Mouse (Mus musculus): ENCODE measurements around the gene Babam2. TPM values are rescaled to one million over a fixed set of nuclear protein-coding genes. Genes with fewer than 3 reads are reported as not detected.
A peak's percentile ranks its signal among the peaks of the same experiment; 100 is the strongest.

The Babam2 gene
- total RNA-seq, 2 experiments from 2014 or later = 45.5 to 48.1 TPM

DNA sequence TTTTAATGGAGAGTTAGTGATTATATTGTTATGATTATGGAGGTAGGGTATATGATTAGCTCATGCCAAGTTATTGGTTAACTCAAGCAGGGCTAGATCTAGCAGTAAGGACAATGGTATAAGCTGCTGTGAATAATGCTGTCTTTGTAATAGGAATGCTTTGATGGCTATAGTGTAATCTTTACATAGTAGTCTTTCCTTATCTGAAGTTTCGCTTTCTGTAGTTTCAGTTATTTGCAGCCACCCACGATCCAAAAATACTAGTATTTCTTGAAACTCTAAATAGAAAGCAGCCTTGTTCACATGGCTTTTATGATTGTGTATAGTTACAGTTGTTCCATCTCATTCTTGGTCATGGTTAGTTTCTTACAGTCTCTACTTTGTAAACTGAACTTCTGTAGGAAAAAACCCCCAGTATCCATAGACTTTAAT is 15.8 kb downstream of the Babam2 start:
- no peak for DNase-seq (ENCODE audit: extremely low spot score in 1 of 2, low spot score in 1 of 2)

DNA sequence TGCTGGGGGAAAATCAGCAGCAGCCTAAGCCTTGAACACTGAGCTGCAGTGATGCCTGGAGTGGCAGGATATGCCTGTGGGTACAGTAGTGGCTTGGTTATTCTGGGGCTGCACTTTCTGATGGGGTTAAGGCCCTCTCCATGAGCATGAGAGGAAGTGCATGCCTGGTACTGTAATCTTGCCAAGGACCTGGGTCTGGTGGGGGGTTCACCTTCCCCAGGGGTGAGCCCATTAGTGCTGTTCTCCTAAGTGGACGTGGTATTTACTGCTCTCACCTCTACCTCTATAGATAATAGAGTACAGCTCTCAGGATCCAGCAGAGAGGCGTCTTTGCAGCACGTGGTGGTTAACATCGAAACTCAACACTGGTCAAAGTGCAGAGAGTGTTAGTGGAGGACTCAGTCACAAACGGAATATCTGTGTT is 16.4 kb downstream of the Babam2 start:
- DNase-seq (ENCODE audit: extremely low spot score in 1 of 2, low spot score in 1 of 2) = no peak

DNA sequence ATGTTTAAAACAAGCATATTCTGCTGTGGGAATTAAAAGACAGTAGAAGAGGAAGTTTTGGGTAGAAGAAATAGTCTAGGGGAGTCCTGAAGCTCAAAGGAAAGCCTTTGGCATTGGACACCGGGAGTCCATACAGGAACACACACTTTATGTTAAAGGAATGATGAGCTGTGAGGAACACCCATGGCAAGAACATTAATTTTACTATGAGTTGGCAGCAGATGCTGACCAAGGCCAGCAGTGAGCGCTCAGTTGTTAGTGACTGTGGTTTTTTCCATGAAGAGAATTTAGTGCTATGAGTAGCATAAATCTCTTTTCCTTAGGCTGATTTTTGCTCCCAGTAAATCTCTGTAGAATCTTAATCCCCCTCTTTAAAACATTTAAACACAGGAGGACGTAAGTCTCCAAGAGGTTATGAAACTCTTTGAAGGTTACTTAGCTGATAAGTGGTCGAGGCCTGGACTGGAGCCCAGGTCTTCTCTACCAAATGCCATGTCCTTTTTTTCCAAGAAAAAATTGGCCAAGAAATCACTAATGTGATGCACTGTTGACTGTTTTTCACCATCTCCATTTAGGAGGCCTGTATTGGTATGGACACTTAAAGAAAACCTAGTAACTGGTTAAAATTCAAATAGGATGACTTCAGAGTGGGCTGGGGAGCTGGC is 18.1 kb downstream of the Babam2 start:
- no peak for DNase-seq (ENCODE audit: extremely low spot score in 1 of 2, low spot score in 1 of 2)

DNA sequence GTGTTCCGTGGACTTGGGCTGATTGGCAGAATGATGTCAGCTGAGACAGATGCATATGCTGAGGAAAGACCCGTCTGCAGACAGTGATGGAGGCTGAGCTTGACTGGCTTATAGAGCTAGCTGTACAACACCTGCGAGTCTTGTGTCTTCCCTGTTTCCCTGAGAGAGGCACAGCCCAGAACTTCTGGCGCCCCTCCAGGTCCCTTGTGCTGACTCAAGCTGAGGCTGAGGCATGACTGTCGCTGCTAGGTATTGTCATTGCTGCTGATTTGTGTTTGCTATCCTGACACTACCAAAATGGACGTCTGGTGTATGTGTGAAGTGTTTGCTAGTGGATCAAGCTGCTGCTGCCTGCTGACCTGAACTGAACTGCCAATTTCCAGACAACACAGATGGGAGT is 27.0 kb downstream of the Babam2 start:
- no peak for DNase-seq (ENCODE audit: extremely low spot score in 1 of 2, low spot score in 1 of 2)

DNA sequence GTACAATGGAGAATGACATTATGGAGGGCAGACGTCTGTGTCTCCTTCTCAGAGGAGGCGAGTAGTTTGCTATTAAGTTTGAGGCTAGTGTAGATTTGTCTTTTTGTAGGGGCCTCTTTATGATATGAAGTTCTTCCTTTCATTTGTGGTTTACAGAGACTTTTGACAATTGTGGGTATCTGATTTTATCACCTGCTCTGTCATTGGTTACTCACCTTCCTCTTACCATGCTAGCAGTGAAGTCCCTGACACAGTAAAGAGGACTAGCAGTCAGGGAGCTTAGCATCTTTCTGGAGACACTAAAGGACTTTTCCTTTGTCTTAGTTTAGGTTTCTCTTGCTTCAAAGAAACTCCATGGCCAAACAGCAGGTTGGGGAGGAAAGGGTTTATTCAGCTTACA is 28.4 kb downstream of the Babam2 start:
- no peak for DNase-seq (ENCODE audit: extremely low spot score in 1 of 2, low spot score in 1 of 2)

DNA sequence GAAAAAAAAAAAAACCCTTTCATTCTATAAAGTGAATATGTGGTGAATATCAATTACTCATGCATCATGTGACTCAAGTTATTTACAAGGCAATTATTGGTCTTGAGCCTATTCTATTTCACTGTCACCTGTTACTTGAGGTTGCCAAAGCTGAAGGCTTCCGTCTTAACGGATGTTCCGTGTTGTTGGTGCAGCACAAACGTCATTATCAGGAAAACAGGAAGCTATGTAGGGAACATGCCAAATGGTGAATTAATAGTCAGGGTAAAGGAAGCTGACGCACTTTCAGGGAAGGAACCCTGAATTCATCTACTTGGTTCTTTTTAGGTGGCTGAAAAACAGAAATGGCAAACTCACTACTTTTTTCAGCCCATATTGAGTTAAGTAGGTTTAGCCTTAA is 30.0 kb downstream of the Babam2 start:
- no peak for DNase-seq (ENCODE audit: extremely low spot score in 1 of 2, low spot score in 1 of 2)

DNA sequence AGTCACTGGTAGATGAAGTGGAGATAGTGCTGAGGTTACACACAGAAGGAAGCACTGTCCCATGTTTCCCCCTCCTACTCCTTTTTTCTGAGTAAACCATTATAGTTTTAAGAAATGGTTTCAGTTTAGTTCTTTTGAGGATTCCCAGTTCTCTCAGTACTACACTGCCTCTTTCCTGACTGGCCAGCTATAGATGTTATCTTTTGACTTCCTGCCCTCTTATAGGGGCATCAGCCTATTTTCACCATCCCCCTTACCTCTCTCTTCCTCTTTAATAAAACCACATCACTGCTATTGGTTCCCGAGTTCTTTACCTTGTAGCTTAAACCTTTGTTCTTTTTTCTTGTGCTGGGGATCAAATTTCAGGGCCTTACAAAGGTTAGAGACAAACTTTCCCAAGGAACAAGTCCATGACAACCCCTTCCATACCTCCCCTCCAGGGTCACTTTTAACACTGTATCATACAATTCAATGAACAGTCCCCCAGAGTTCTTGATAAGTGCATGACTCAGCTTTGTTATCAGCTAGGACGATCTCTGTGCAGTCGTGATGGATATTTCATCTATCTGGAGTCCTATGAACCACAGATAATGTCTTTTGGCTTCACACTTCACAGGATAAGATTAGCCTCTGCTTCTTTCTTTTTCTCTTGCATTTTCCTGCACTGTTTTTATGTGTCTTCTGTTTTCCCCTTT is 35.3 kb downstream of the Babam2 start:
- DNase-seq (ENCODE audit: extremely low spot score in 1 of 2, low spot score in 1 of 2) = no peak

DNA sequence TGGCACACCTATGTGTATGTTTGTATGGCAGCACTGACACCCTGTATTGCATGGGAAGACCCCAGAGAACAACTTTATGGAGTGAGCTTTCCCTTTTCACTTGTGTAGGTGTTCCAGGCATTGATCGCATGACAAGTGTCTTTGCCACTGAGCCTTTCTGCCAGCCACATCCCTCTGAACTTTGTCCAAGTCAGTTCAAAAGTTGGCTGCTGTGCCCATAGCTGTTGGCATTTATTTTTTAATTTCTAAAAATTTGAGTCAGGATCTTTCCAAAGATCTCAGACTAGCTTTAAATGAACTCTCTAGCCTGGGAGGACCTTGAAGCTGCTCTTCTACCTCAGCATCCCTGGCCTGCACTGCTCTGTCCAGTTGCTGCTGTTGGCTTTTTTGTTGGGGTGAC is 44.4 kb downstream of the Babam2 start:
- no peak for DNase-seq (ENCODE audit: extremely low spot score in 1 of 2, low spot score in 1 of 2)

DNA sequence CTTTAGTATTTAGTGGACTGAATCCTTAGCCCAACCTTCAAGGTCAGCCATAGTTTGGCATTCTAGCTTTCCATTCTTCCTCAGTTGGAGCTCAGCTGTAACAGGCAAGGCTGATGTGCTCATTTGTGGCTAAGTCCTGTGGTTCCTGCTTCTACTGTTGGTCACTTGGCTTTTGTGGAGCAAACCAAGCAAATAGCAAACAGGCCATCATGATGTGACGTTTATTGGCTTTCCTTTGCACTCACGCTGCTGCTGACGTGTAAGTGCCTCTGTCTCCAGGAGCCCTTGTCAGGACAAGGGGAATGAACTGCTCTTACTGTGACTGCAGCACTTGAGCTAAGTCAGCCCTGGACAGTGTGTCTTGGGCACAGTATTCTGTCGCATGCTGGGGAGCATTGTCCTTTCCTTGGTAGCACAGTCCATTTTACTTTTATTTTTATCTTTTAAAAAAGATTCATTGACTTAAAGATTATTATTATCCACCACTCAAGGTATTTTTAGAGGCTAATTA is 45.1 kb downstream of the Babam2 start:
- no peak for DNase-seq (ENCODE audit: extremely low spot score in 1 of 2, low spot score in 1 of 2)

DNA sequence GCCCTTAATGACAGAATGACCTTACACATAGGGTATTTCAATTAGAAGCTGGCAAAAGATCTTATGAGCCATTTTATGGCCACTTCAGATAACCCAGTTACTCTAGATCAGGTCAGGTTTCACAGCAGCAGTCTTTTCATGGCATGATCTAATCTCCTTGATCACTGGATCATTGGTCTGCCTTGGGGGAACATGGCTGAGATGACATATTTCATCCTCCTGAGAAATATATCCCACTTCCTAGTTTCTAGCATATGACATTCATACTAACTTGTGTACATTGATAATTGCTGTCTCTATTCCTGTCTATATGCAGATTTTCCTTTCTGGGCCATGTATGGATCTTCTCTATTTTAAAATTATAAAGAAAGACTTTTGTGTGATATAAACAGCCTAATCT is 51.9 kb downstream of the Babam2 start:
- DNase-seq (ENCODE audit: extremely low spot score in 1 of 2, low spot score in 1 of 2) = no peak

DNA sequence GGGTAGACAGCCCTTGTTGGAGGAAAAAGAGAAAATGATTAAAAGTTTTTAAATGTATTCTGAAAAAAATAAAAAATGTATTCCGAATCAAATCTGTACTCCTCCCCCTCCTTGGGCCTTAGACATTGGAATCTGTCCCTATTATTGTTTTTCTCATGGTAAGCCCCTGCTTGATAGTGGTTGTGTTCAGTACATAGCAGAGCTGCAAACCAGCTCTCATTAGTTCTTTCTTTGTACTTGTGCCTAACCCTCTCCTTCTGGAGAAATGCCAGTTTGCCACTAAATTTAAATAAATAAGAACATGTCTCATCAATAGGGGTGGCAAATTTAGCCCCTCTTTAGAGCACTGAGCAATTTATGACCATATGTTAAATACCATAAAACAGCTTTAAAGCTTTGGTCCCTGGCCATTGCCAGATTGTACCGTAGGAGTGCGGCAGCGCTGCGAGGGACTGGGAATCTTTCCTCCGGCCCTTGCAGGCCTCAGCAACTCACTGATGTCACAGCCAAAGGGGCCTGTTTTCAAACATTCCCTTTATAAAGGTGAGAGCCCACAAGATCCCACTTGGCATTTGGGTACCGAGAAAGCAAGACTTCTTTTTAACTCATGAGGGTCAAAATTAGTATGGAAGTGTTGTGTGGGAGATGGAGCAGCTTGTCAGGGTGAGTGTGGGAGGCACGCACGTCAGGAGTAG is 52.9 kb downstream of the Babam2 start:
- peak; percentile 37 to 52 for DNase-seq (ENCODE audit: extremely low spot score in 1 of 2, low spot score in 1 of 2)

DNA sequence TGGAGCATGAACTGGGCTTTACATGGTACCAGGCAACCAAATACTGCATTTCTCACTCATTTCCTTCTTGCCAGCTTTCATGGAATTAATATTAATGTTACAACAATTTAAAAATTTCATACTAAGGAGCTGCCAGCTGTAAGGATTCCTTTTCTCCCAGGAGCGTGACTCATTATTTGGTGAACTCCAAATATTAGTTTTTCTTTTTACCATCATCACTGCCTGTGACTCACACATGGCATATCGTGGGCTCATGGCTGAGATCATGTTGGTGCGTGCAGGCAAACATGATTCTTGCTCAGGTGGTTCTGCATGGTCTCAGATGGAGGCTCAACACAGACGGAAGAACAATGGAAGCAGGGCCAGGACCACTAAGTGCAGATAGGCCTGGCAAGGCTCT is 53.5 kb downstream of the Babam2 start:
- DNase-seq (ENCODE audit: extremely low spot score in 1 of 2, low spot score in 1 of 2) = no peak

DNA sequence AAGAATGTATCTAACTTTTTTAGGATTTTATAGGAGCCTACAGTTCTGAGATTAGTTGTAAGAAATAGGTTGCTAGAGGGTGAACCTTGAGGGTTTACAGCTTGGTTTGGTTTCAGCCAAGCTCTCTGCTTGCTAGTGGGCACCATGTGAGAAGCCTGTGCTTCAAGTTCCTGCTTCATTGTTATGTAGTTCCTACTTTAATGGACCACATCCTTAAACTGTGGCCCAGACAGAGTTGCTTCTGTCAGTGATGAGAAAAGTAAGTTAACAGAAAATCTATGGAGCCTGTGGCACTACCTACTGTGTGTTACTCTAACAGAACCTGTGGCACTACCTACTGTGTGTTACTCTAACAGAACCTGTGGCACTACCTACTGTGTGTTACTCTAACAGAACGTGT is 57.1 kb downstream of the Babam2 start:
- no peak for DNase-seq (ENCODE audit: extremely low spot score in 1 of 2, low spot score in 1 of 2)

DNA sequence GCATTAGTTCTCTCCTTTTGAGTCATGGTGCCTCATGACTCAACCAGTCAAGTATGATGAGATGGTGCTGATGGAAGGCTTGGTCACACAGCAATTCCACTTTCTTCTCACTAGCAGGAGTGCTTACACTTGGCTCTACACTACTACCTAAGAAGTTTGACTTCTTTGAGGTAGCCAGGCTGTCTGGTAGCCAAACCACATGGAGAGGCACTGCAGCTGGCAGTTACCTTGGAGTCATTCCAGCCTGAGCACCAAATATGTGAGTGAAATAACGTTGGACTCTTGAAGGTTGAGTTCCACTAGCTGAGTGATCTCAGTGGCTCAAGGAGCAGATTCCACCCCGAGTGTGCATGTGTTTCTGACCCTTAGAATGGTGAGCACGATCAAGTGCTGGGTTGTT is 57.8 kb downstream of the Babam2 start:
- DNase-seq (ENCODE audit: extremely low spot score in 1 of 2, low spot score in 1 of 2) = no peak

DNA sequence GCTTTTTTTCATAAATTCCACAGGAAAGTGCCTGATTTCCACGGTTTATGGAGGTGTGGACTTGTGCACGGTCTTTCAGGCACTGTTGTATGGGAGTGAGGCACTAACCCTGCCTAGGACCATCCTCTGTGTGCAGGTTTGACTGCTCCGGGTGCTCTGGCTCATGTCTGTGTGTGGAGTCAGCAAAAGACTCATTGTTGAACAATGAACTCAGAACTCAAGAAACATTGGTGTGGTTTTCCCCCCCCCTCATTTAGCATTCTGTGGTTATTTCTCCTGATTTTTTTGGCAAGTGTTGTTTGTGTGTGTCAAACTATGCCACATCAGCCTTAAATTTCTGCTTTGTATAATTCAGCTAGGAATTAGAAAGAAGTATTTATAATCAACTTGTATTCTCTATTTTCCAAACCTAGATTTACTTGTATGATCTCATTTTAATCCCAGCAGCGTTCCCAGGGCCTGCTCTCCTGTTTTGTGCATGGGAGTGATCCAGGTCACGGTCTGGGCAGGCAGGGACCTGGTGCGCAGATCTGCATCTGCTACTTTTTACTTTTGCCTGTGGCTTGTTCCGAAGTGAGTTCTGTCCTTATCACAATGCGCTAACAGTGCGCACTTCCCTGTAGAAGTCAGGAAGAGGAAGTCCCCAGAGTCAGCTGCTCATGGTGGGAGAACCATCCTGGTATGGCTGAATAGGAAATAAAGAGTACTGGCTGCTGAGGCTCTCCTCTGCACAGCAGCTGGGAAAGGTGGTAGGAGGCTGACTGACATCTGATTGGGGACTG is 61.0 kb downstream of the Babam2 start:
- DNase-seq (ENCODE audit: extremely low spot score in 1 of 2, low spot score in 1 of 2) = no peak

DNA sequence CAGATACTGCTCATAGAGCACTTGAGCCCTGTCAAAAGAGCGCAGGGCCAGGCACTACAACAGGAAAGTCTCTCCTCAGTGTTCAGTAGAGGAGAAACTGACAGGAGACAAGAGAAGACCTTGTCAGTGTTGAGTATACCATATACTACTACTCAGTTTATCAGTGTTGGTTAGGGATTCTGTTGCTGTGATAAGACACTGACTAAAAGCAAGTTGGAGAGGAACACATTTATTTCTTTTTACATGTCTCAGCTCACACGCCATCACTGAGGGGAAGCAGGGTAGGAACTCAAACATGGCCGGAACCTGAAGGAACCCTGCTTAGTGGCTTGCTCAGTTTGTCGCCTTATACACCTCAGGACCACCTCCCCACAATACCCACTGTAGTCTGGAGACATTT is 64.4 kb downstream of the Babam2 start:
- DNase-seq (ENCODE audit: extremely low spot score in 1 of 2, low spot score in 1 of 2) = no peak

DNA sequence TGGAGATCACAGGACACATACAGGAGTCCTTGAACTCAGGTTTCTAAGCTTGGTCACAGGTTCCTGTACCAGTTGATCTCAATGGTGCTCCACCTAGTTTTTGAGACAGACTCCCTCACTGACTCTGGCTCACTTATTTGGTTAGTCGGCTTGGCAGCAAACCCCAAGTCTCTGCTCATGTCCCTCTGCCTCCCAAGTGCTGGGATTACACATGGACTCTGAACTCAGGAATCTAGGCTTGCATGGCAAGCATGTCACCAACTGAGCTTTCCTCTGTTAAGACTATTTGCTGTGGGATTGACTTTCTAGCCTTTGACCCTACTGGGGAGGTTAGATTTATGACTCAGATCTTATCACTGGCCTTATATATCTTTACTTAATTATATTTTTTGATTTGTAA is 65.3 kb downstream of the Babam2 start:
- DNase-seq (ENCODE audit: extremely low spot score in 1 of 2, low spot score in 1 of 2) = no peak

DNA sequence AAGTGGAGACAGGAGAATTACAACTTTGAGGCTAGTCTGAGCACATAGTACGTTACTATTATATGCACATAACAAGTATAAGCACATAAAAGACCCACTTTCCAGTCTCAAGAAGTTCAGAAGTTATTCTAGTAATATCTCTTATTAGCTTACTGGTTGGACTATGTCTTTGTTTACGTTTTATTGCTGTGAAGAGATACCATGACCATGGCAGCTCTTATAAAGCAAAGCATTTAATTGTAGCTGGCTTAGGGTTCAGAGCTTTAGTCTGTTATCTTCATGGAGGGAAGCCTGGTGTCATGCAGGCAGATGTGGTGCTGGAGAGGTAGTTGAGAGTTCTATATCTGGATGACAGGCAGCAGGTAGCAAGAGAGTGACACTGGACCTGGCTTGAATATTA is 68.3 kb downstream of the Babam2 start:
- no peak for DNase-seq (ENCODE audit: extremely low spot score in 1 of 2, low spot score in 1 of 2)

DNA sequence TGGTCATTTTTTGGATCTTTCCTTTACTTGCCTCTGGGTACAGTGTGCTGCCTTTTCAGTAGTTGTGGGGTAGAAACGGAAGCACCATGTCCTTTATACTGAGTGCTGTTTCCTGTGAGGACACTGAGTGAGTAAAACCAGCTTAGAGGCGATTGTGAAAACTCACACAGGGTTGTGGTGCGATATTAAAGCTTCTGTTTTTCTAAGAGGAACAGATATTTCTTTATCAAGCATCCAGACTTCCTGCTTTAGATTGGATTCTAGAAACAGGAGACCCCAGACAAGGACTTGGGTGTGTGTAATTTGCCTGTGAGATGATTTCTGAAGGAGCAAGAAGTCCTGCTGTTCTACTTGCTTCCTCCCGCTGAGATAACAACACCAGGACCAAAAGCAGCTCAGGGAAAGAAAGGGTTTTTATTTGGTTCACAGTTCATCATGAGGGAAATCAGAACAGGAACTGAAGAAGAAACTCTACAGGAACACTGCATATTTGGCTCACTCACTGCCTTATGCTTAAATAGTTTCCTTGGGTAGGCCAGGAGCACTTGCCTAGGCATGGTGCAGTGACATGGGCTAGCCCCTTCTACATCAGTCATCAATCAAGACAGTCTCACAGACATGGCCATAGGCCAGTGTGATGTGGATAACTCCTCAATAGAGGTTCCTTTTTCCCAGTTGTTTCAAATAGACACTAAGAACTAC is 69.5 kb downstream of the Babam2 start:
- no peak for DNase-seq (ENCODE audit: extremely low spot score in 1 of 2, low spot score in 1 of 2)

DNA sequence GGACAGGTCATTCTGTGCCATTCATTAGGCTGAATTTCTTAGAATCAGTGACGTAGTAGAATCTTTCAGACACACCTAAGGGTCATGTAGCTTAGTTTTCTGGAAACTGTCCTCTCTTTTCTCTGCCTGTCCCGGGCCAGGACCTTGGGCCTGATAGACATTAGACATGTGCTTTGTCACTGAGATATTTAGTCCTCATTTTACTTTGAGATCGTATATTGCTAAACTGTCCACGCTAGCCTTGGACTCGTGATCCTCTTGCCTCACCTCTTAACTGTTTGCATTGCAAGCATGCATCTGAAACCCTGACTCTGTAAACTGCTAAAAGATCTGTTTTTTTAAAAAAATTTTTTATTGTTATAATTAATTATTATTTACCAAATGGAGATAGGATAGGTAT is 74.0 kb downstream of the Babam2 start:
- DNase-seq (ENCODE audit: extremely low spot score in 1 of 2, low spot score in 1 of 2) = no peak
